Mouse (Mus musculus): ENCODE measurements at regions not wholly inside any gene's neighbourhood (a gene's known extent, or its start where the extent isn't known, plus 50 kb on each side); places are given as distances from the start of the nearest gene placed in this dataset.

DNA sequence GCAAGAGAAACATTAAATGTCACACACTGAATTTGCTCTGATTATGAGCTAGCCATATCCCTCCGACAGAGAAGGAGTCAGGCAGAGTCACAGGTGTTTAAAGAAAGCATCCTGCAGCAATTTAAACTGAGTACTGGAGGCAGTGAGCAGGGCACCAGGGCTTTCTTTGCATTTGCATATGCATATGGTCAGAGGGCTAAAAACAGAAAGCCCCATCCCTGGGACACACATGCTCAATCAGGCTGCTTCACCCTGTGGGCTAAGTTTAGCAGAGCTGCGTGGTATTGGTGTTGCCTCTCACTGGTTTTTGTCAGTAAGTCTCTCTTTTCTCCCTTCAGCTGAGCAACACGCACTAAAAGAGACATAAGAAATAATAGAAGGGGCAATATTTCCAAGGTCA lies 289.9 kb upstream of the Rps6ka3 start:
- in situ Hi-C loops (cut with MseI, MboI): loop anchor here in 1 of 2 experiments (25.0 kb wide), 1 partner anchor 958 kb away; no protein-coding TSS in a partner anchor

DNA sequence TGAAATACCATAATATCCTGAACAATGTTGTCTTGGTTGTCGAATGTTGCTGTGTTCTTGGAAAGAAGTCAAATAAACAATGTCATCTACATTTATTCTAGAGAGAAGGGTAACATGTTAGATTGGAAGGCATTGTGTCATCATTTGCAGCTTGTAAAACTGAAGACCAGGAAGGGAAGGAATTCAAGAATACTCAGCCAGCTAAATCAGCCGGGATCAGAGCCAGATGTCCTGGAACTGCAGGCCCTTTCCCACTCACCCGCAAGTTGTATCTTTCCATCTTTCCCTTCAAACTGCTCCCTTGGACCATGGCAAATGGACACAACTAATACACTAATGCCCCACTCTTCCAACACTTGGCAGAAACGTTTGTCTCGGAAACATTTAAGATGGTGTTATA lies 288.7 kb upstream of the Rps6ka3 start:
- in situ Hi-C loops (cut with MseI, MboI): loop anchor here in 1 of 2 experiments (25.0 kb wide), 1 partner anchor 959 kb away; no protein-coding TSS in a partner anchor

- in situ Hi-C loops (cut with MseI, MboI): loop anchor here in 1 of 2 experiments (25.0 kb wide), 1 partner anchor 960 kb away; no protein-coding TSS in a partner anchor
Observed at GRCm38 (mm10) chrX:158921838-158922450, 288.2 kb upstream of the Rps6ka3 start.

- in situ Hi-C loops (cut with MseI, MboI): loop anchor here in 1 of 2 experiments (25.0 kb wide), 1 partner anchor 961 kb away; no protein-coding TSS in a partner anchor
Observed at GRCm38 (mm10) chrX:158923081-158923561, 287.0 kb upstream of the Rps6ka3 start.

DNA sequence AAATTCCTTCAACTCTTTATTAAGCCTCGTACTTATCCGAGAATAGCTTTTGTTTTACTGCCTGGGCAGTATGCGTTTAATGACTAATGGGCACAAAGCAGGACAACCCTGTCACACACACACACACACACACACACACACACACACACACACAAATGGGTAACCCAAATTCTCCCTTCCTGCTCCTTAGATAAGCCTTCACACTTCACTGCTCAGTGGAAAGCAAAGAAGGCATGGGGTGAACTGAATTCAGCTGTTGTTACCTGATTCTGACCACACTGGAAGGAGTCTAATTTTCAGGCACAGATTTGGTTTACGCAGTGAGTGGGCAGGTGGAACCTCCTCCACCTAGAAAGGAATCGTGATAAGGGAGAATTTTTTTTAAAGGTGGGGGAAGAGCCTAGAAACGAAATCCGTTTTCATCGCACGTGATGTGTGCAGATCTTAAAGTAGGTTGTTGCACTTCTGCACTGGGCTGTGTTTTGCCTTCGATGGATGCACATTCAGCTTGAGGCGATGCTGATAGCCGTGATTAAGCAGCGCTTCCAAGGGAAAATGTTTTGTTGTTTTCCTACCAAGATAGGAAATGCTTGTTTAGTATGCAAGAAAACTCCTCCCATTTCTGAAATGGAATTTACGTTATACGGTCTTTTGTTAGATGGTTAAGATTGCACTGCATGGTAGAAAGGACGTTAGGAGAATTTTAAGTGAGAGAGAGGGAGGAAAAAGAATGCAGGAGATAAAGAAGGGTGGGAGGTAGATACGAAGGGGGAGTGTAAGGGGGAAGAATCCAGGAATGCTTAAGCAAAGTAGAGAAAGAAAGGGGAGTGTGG lies 286.2 kb upstream of the Rps6ka3 start:
- in situ Hi-C loops (cut with MseI, MboI): loop anchor here in 1 of 2 experiments (25.0 kb wide), 1 partner anchor 962 kb away; no protein-coding TSS in a partner anchor

DNA sequence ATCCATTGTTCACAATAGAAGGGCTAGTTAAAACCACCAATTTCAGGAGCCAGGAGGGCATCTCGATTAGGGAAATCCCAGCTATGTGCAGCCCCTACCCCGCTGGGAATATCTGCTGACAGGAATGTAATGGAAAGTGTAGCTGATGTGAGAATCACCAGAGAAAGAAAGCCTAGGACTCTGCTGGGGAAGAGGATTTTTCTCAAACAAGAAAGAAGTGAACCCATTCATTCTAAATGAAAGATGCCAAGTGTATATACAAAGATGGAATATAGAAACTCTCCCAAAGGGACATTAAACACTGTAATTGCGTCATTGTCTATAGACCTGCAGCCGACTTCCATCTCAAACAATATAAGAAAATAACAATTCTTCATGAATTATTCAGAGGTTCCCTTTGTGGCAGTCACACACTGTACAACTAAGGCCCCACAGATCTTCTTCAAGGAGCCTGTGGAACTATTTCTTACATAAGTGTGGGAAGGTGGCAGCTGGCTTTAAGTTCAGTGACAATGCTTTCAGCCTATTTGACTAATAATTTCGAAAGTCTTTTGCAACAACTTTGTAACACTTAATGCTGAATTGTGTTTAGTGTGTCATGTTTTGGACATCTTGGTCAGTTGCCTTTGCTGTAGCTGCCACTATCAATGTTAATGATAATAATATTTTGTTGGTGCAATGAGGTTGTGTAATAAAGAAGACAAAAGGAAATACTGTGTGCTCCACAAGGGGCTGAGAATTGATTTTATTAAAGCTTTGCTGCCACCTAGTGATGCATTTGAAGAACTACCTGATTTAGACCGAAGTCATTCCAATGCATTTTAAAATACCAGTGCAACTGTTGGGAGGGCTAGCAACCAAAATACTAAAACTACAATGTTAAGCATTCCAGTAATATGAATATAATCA lies 285.4 kb upstream of the Rps6ka3 start:
- in situ Hi-C loops (cut with MseI, MboI): loop anchor here in 1 of 2 experiments (25.0 kb wide), 1 partner anchor 962 kb away; no protein-coding TSS in a partner anchor

DNA sequence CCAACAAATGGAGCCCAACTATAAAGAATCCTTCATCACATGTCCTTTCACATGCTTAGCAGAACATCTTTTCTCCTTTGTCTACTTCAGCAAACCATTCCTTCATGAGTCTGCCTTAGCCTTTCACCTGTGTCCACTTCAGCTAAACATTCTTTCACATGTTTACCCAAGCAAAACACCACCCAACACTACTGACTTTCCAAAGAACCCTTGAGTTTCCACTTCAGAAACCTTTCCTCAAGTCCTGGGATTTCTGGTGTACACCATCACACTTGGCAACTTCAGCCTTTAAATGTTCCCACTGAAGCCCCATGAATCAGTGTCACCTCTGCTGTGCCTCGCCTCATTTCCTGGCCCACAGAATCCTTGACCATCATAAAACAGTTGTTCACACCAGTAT lies 278.2 kb upstream of the Rps6ka3 start:
- in situ Hi-C loops (cut with MseI, MboI): no loop called here

DNA sequence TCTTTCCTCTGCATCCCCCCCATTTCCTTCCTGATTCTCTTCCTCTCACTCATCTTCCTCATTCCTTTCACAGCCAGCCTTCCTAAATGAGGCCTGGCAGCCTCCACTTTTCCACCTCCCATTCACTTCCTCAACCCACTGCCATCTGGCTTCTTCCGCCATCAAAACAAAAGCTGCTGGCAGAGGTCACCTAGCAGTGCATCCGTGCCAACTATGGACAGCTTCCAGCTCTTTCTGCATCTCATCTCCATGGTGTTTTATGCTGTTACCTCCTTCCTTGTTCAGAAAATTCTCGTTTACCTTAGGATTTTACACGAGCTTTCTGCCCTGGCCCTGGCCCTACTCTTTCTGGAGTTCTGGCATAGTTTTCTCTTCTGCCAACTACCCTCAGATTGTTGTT lies 262.9 kb upstream of the Rps6ka3 start:
- in situ Hi-C loops (cut with MseI, MboI): no loop called here

- in situ Hi-C loops (cut with MseI, MboI): no loop called here
Observed at GRCm38 (mm10) chrX:158971726-158972125, 238.4 kb upstream of the Rps6ka3 start.

GRCm38 (mm10) chrX:158976648-158977047 lies 233.5 kb upstream of the Rps6ka3 start:
- in situ Hi-C loops (cut with MseI, MboI): no loop called here

GRCm38 (mm10) chrX:158984721-158985120 lies 225.4 kb upstream of the Rps6ka3 start:
- in situ Hi-C loops (cut with MseI, MboI): no loop called here

- in situ Hi-C loops (cut with MseI, MboI): no loop called here
Observed at GRCm38 (mm10) chrX:158987676-158988075, 222.4 kb upstream of the Rps6ka3 start.

DNA sequence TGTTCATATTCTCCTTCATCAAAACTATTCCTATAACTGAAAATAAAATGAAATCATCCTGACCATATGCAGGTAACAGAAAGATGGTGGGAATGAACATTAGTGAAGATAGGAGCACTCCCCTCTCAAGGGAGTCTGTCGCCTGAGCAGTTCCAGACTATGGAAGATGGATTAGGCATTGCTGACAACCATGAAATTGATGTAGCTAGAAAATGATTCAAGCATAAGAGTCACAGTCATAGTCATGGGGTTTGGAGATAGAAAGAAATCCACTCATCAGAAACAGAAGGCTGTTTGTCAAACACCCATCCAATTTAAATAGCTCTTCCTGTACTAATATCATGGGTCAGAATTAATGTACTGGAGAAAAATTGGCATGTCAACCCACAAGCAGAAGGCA lies 191.2 kb upstream of the Rps6ka3 start:
- in situ Hi-C loops (cut with MseI, MboI): no loop called here

DNA sequence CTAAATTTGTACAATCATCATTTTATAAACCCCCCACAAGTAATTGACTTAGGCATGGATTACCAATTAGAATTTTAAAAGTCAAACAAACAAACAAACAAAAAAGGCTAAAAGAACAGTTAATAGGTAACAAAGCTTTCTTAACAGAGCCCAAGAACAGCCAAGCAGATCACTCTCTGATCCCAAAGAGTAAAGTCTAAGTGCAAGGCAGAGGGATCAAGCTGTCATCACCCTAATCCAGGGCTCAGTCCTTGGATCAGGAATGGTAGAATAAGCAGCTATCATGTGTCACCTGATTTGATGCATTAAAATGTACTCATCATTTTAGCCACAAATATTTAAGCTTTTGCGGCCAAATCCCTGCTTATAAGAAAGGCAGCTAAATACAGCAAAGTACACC lies 183.8 kb upstream of the Rps6ka3 start:
- in situ Hi-C loops (cut with MseI, MboI): no loop called here

DNA sequence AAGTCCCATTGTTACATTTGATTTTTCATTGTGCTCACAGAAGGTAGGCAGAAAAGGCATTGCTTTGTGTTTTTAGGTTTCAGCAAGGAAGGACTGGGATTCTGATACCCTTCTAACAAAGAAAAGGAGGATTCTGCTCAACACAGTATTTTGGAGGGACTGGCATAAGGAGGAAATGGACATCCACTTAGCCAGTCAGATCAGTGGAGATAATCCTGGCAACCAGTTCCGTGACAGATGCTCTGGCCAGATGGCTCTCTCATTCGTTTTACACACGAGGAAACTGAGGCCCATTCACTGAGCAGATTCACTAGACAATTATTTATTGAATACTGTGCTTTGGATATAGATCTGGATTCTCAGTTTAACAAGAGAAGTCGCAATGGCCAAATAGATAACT lies 178.2 kb upstream of the Rps6ka3 start:
- in situ Hi-C loops (cut with MseI, MboI): no loop called here

- in situ Hi-C loops (cut with MseI, MboI): loop anchor here (5.0 kb wide), 2 partner anchors 219 to 224 kb away; no protein-coding TSS in a partner anchor
Observed at GRCm38 (mm10) chrX:159043432-159043831, 166.7 kb upstream of the Rps6ka3 start.

- in situ Hi-C loops (cut with MseI, MboI): no loop called here
Observed at GRCm38 (mm10) chrX:159047876-159048275, 162.2 kb upstream of the Rps6ka3 start.

GRCm38 (mm10) chrX:159055689-159056461 lies 154.2 kb upstream of the Rps6ka3 start:
- in situ Hi-C loops (cut with MseI, MboI): no loop called here

- in situ Hi-C loops (cut with MseI, MboI): no loop called here
Observed at GRCm38 (mm10) chrX:159056462-159056805, 153.7 kb upstream of the Rps6ka3 start.

DNA sequence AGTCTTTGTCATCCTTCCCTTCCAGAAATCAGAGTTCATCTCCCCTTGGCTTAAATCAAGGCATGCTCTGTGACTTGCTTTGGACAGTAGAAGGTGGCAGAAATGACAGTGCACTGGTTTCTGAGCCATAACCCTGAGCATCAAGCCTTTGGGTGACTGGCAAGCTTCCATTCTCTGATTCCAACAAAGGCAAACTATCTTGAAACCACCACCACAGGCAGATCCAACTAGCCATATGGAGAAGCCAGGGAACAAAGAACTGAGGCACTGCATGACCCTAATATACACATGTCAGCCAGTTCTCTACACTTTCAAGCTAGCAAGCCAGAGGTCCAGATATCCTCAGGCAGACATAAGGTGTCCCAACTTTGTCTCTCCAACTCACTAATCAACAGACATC lies 151.2 kb upstream of the Rps6ka3 start:
- in situ Hi-C loops (cut with MseI, MboI): no loop called here

GRCm38 (mm10) chrX:159061322-159061721 lies 148.8 kb upstream of the Rps6ka3 start:
- in situ Hi-C loops (cut with MseI, MboI): no loop called here
